Mouse (Mus musculus) heart, adult 2 months (tissue): ENCODE measurements around the gene Stag1.

Source experiments
- CTCF ChIP-seq: fragments of 200-600 bp; IDR thresholded peaks from 2 replicates; pipeline ENCODE4 v1.8.1; 2022; ENCODE audit warnings: antibody characterized with exemption, mild to moderate bottlenecking, moderate library complexity
- EP300 ChIP-seq: fragments of 200-500 bp; IDR thresholded peaks from 2 replicates; pipeline ENCODE4 v1.6.1; 2011; ENCODE audit warnings: low read depth, low read length, control low read depth; ENCODE audit not compliant: insufficient read depth
- POLR2A ChIP-seq: fragments of 200-500 bp; IDR thresholded peaks from 2 replicates; pipeline ENCODE4 v1.6.1; 2011; ENCODE audit warnings: mild to moderate bottlenecking, low read depth, low read length, control low read depth; ENCODE audit not compliant: insufficient read depth

DNA sequence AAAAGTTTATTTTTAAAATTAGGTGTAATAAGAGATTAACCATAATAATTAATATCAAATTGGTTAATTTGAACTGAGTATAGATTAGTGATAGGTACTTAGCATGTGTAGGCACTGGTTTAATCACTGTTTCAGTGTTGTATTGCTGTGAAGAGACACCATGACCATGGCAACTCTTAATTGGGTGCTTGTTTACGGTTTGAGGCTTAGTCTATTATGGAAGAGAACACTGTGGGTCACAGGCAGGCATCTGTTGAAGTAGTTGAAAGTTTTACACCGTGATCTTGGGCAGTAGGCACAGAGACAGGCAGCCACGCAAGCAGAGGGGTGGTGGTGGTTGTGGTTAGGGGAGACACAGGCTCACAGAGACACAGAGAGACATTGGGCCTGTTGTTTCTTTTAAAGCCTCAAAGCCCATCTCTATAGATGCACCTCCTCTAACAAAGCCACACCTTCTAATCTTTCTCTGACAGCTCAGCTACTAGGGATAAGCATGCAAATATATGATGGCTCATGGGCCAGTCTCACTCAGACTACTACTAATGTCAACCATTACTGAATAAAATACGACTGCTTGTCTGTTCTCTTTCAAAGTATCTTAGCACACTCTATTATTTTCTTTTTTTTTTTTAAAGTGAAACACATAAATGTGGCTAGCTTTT is 66.0 kb downstream of the Stag1 start:
- TF ChIP-seq CTCF, result no peak
- no peak for TF ChIP-seq POLR2A
- TF ChIP-seq EP300, result no peak
